Mouse (Mus musculus): ENCODE results near the gene Slfn9. TPM values are rescaled to one million over a fixed set of nuclear protein-coding genes. Genes with fewer than 3 reads are reported as not detected.
"Not testable (repeated sequence)": the region's sequence is repeated elsewhere in the genome, so short reads cannot be mapped to it uniquely, and the experiment has no call there.

Gene Slfn9
- total RNA-seq, 2 experiments from 2014 or later = 0.14 to 0.28 TPM

GRCm38 (mm10) chr11:82956925-82957324 lies 34.7 kb downstream of the Slfn9 start:
- no peak for DNase-seq (ENCODE audit: low spot score)

- DNase-seq (ENCODE audit: low spot score) = no peak
Observed at GRCm38 (mm10) chr11:82954631-82955030, 37.0 kb downstream of the Slfn9 start.

GRCm38 (mm10) chr11:82952612-82953542 lies 38.8 kb downstream of the Slfn9 start:
- DNase-seq (ENCODE audit: low spot score) = no peak

- peak; percentile 69 for DNase-seq (ENCODE audit: low spot score)
Observed at GRCm38 (mm10) chr11:82951865-82952611, 39.6 kb downstream of the Slfn9 start.

GRCm38 (mm10) chr11:82950736-82951481 lies 40.7 kb downstream of the Slfn9 start, which contains the start of gene Slfn5:
Gene Slfn5 (plus strand): TSS chr11:82951349.
- peak; percentile 65 for DNase-seq (ENCODE audit: low spot score)

GRCm38 (mm10) chr11:82949036-82949435 lies 42.6 kb downstream of the Slfn9 start:
- no peak for DNase-seq (ENCODE audit: low spot score)

- DNase-seq (ENCODE audit: low spot score) = no peak
Observed at GRCm38 (mm10) chr11:82947457-82947856, 44.2 kb downstream of the Slfn9 start.

- no peak for DNase-seq (ENCODE audit: low spot score)
Observed at GRCm38 (mm10) chr11:82945636-82946035, 46.0 kb downstream of the Slfn9 start.

GRCm38 (mm10) chr11:82943336-82943735 lies 48.3 kb downstream of the Slfn9 start:
- no peak for DNase-seq (ENCODE audit: low spot score)

- no peak for DNase-seq (ENCODE audit: low spot score)
Observed at GRCm38 (mm10) chr11:82933186-82933585, 58.4 kb downstream of the Slfn9 start.

- not testable (repeated sequence) for DNase-seq (ENCODE audit: low spot score)
Observed at GRCm38 (mm10) chr11:82931671-82932450, 59.8 kb downstream of the Slfn9 start.

- DNase-seq (ENCODE audit: low spot score) = not testable (repeated sequence)
Observed at GRCm38 (mm10) chr11:82931161-82931560, 60.5 kb downstream of the Slfn9 start.

- not testable (repeated sequence) for DNase-seq (ENCODE audit: low spot score)
Observed at GRCm38 (mm10) chr11:82930391-82930955, 61.2 kb downstream of the Slfn9 start.

- peak; percentile 28 for DNase-seq (ENCODE audit: low spot score)
Observed at GRCm38 (mm10) chr11:82929633-82929950, 62.0 kb downstream of the Slfn9 start.

- no peak for DNase-seq (ENCODE audit: low spot score)
Observed at GRCm38 (mm10) chr11:82928897-82929632, 62.6 kb downstream of the Slfn9 start.

Small RNA genes lying within 50 kb of the gene (microRNA-seq; reads per million reads assigned to microRNA genes)
- gene Gm27598 (not detected), gene Mir7679 (not detected)

Other genes with a start within 250 kb of the Slfn9 start
- gene Cct6b, start 227.5 kb downstream of the Slfn9 start, total RNA-seq (2021) = under 1 TPM in 1 of 2 experiments, not detected in 1; 0.36 TPM
- 10 to 100 TPM; 15.2 to 16.3 TPM for gene Zfp830, start 227.5 kb downstream of the Slfn9 start, total RNA-seq (2021)
- gene Lig3, start 210.7 kb downstream of the Slfn9 start, total RNA-seq (2021) = 10 to 100 TPM; 17.0 to 17.1 TPM
- gene Rffl, start 120.6 kb downstream of the Slfn9 start, total RNA-seq (2021) = 1 to 10 TPM; 6.3 to 7.4 TPM
- 1 to 10 TPM; 2.9 to 4.7 TPM for gene Rad51d, start 101.2 kb downstream of the Slfn9 start, total RNA-seq (2021)
- gene Fndc8, start 99.7 kb downstream of the Slfn9 start, total RNA-seq (2021) = not detected
- gene Nle1, start 83.4 kb downstream of the Slfn9 start, total RNA-seq (2021) = 10 to 100 TPM; 10.4 to 13.9 TPM
- 100 to 1,000 TPM; 186 to 189 TPM for gene Unc45b, start 81.3 kb downstream of the Slfn9 start, total RNA-seq (2021)
- 10 to 100 TPM; 16.5 to 24.1 TPM for gene Slfn5, start 40.5 kb downstream of the Slfn9 start, total RNA-seq (2021)
- under 1 TPM; 0.11 to 0.21 TPM for gene Slfn8, start 29.0 kb upstream of the Slfn9 start, total RNA-seq (2021)
- 1 to 10 TPM in 1 of 2 experiments, under 1 TPM in 1; 0.62 to 1.2 TPM for gene Slfn2, start 73.3 kb upstream of the Slfn9 start, total RNA-seq (2021)
- not detected for gene Slfn1, start 125.0 kb upstream of the Slfn9 start, total RNA-seq (2021)
- under 1 TPM in 1 of 2 experiments, not detected in 1; 0.14 TPM for gene Slfn4, start 183.4 kb upstream of the Slfn9 start, total RNA-seq (2021)
- 1 to 10 TPM in 1 of 2 experiments, under 1 TPM in 1; 0.41 to 1.3 TPM for gene Slfn3, start 199.5 kb upstream of the Slfn9 start, total RNA-seq (2021)

Measured in gastrocnemius, adult 18-20 months (tissue).